Mouse (Mus musculus) ES-Bruce4 (cell line): Measurements from ENCODE around the gene Ano1. TPM values are rescaled to one million over a fixed set of nuclear protein-coding genes. Genes with fewer than 3 reads are reported as not detected.

Experiments
- H3K27ac ChIP-seq: 2 replicates; pipeline ENCODE4 v1.5.1; 2012; ENCODE audit warnings: low read length, inconsistent platforms; ENCODE audit not compliant: insufficient read depth
- H3K27me3 ChIP-seq: 2 replicates; pipeline ENCODE4 v1.6.1; 2012; ENCODE audit warnings: mild to moderate bottlenecking, low read length, inconsistent platforms; ENCODE audit not compliant: control insufficient read depth, poor library complexity, insufficient read depth, severe bottlenecking
- H3K36me3 ChIP-seq: 2 replicates; pipeline ENCODE4 v1.6.1; 2012; ENCODE audit warnings: inconsistent platforms, mild to moderate bottlenecking, low read length, moderate library complexity; ENCODE audit not compliant: control insufficient read depth, poor library complexity, insufficient read depth, severe bottlenecking
- H3K4me1 ChIP-seq: one replicate; pipeline ENCODE4 v1.8.1; 2011; ENCODE audit warnings: low read length; ENCODE audit not compliant: control insufficient read depth, insufficient read depth
- H3K4me3 ChIP-seq: 2 replicates; pipeline ENCODE4 v1.5.1; 2011; ENCODE audit warnings: low read depth, mild to moderate bottlenecking, low read length
- H3K9ac ChIP-seq: 2 replicates; pipeline ENCODE4 v1.6.1; 2012; ENCODE audit warnings: low read depth, mild to moderate bottlenecking, inconsistent platforms; ENCODE audit not compliant: poor library complexity, severe bottlenecking
- H3K9me3 ChIP-seq: replicated peaks from 2 replicates; pipeline ENCODE4 v1.6.1; 2012; ENCODE audit warnings: mild to moderate bottlenecking, low read length, inconsistent platforms; ENCODE audit not compliant: control insufficient read depth, poor library complexity, insufficient read depth, severe bottlenecking
- CTCF ChIP-seq: IDR thresholded peaks from one replicate; pipeline ENCODE4 v1.8.1; 2011; ENCODE audit warnings: low read depth, low read length
- EP300 ChIP-seq: IDR thresholded peaks from 2 replicates; pipeline ENCODE4 v1.6.1; 2011; ENCODE audit warnings: low read depth, low read length; ENCODE audit not compliant: insufficient read depth
- POLR2A ChIP-seq: IDR thresholded peaks from one replicate; pipeline ENCODE4 v1.8.1; 2011; ENCODE audit warnings: low read length; ENCODE audit not compliant: insufficient read depth
- polyA plus RNA-seq: library from polyadenylated mRNA; stranded (reverse); fragments of >200 nt; gene quantifications from 2 replicates; pipeline ENCODE4 v1.2.4, GENCODE M21; 2011; ENCODE audit warnings: low read depth; ENCODE audit not compliant: missing spikeins, insufficient read depth, insufficient read length

Gene Ano1
- polyA plus RNA-seq, 1 experiment: 1.7 TPM

DNA sequence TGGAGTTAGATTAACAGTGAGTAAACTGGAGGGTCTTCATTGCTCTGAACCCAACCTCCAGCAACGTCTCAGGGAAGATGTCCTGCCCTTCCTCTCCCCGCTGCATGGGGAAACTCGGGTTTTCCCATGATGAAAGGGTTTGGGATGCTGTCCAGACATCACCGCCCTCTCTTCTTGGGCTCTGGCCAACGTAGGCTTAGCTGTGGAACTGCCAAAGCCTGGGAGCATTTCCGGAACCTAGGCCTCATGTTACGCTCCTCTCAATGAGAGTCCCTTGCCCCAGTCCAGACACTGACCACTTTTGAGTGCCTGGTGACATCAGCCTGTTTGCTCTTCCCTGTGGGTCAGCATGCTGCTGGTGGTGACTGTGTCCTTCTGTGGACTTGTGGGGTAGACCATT is 182.3 kb downstream of the Ano1 start:
- no peak overlapping the region for H3K9ac ChIP-seq
- no peak overlapping the region for H3K4me3 ChIP-seq
- H3K36me3 ChIP-seq: no peaks in the 10 kb centered on the region
- no peaks in the 10 kb centered on the region for H3K27me3 ChIP-seq
- peaks cover 1% of the 10 kb centered on the region for H3K4me1 ChIP-seq
- H3K9me3 ChIP-seq: no peaks in the 10 kb centered on the region
- TF ChIP-seq POLR2A (no peak), CTCF (no peak), EP300 (no peak)
- H3K27ac ChIP-seq: no peak overlapping the region

DNA sequence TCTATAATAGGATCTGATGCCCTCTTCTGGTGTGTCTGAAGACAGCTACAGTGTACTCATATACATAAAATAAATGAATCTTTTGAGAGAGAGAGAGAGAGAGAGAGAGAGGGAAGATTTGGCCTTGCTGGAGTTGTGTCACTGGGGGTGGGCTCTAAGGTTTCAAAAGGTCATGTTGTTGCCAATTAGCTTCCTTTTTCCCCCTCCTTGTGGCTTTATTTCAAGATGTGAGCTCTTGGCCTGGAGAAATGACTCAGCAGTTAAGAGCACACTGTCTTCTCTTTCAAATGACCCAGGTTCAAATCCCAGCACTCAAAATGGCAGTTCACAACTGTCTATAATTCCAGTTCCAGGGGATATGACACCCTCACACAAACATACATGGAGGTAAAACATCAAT is 183.7 kb downstream of the Ano1 start:
- TF ChIP-seq EP300: no peak
- TF ChIP-seq POLR2A: no peak
- no peak for TF ChIP-seq CTCF
- Histone ChIP-seq H3K4me1 (peaks cover 1% of the 10 kb centered on the region), H3K27me3 (no peaks in the 10 kb centered on the region), H3K9me3 (no peaks in the 10 kb centered on the region), H3K9ac (no peak overlapping the region), H3K4me3 (no peak overlapping the region), H3K27ac (no peak overlapping the region), H3K36me3 (no peaks in the 10 kb centered on the region)

DNA sequence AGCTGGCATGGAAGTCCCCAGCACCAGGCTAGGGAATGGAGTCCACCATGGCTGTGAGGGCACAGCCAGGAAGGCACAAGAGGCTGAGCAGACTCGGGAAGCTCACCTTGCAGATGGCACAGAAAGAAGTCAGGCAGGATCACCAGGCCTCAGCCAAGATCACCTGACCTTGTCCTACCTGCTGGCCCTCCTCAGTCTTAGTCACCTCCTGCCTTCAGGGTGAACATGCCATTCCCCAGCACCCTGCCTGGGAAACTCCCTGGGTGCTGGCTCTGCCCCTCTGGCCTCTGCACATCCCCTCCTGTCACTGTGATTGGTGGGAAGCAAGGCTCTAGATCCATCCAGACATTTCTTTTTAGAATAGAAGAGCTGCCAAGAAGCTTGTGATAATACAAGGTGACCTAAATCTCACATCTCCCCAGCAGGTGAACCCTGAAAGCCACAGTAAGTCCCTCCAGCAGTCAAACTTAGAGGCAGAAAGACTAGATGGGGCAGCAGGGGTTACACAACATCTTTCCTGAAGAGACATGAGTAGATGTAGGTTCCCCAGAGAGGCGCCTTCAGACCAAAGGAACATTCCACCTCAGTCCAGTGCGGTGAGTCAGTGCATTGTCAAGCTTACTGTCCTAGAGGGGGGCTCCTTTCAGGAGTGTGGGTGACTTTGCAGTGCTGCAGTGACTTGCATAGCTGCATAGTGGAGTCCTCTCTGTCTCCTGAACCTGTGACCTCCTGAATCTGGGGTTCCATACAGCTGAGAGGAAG is 184.7 kb downstream of the Ano1 start:
- Histone ChIP-seq H3K27ac (no peak overlapping the region), H3K4me3 (no peak overlapping the region), H3K27me3 (no peaks in the 10 kb centered on the region), H3K36me3 (no peaks in the 10 kb centered on the region), H3K4me1 (peaks cover 1% of the 10 kb centered on the region), H3K9me3 (no peaks in the 10 kb centered on the region), H3K9ac (no peak overlapping the region)
- TF ChIP-seq CTCF: no peak
- TF ChIP-seq POLR2A: no peak
- no peak for TF ChIP-seq EP300

DNA sequence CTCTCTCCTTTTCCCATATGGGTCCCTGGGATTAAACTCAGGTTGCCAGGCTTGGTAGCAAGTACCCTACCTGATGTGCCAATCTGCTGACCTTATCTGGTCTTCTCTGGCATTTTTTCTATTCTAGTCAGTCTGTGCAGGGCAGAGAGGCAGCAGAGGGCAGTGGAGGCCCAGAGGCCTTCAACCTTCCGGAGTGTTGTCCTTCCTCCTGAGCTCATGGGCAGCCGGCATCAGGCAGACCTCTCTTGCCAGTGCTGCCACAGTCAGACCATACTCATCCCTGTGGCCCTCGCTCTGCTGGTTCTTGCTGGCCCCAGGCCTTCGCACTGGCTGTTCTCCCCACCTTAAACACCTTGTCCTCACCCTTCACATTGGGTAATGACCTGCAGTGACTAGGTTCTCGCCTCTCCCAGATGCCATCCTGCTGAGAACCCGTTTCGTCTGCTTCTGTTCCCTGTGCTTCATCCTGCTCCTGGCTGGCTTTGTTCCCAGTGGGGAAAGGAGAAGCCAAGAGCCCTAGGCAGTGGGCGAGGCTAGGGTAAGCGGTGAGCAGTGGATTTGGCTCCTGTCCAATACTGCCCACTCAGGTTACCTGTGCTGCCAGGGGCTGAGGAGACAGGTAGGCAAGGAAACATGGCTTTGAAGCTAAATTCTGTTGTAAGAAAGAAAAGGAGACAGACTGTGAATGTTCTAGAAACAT is 188.2 kb downstream of the Ano1 start:
- H3K9me3 ChIP-seq: no peaks in the 10 kb centered on the region
- H3K27me3 ChIP-seq: no peaks in the 10 kb centered on the region
- no peak overlapping the region for H3K9ac ChIP-seq
- no peak overlapping the region for H3K4me3 ChIP-seq
- TF ChIP-seq EP300: no peak
- TF ChIP-seq POLR2A: no peak
- TF ChIP-seq CTCF: no peak
- peaks cover 1% of the 10 kb centered on the region for H3K4me1 ChIP-seq
- H3K27ac ChIP-seq: no peak overlapping the region
- no peaks in the 10 kb centered on the region for H3K36me3 ChIP-seq

DNA sequence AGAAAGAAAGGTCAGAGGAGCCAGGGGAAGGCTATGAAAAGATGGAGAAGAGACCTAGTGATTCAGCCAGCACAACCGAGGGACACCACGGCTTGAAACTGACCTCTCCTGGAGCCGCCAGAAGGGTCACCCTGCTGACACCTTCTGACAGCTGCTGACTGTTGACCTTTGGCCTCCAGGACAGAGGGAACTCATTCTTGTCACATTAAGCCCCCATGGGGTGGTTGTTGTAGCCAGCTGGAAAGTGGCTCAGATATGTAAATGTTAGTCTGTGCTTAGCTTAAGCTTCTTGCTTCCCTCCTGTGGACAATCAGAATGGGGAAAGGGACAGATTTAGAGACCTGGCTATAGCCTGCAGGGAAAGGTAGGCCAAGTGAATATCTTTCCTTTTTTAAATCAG is 189.8 kb downstream of the Ano1 start:
- H3K36me3 ChIP-seq: no peaks in the 10 kb centered on the region
- no peaks in the 10 kb centered on the region for H3K9me3 ChIP-seq
- H3K27me3 ChIP-seq: no peaks in the 10 kb centered on the region
- no peak overlapping the region for H3K27ac ChIP-seq
- no peak overlapping the region for H3K9ac ChIP-seq
- TF ChIP-seq POLR2A: no peak
- TF ChIP-seq EP300: 0 out of 2 replicates have a peak, but pooled peaks have one; percentile 52
- peaks cover 1% of the 10 kb centered on the region for H3K4me1 ChIP-seq
- H3K4me3 ChIP-seq: no peak overlapping the region

DNA sequence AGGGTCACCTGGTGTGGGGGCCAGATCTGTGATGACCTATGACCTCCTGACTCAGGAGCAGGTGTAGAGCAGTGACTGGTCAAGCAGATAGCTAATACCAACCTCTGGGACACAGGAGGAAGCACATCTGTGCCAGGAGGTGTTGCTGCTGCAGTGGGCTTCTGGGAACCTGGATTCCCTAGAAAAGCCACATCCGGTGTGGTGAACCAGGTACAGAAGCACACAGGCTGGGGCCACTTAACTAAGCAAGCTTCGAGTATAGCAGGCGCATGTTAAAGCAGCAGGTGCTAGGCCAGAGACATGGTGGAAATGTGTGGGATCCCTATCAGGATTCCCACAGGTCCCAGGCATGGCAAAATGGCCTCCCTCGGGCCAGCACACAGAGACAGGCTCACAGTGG is 191.2 kb downstream of the Ano1 start:
- Histone ChIP-seq H3K9me3 (no peaks in the 10 kb centered on the region), H3K36me3 (no peaks in the 10 kb centered on the region), H3K4me1 (no peaks in the 10 kb centered on the region), H3K27ac (no peak overlapping the region), H3K4me3 (no peak overlapping the region), H3K9ac (no peak overlapping the region), H3K27me3 (no peaks in the 10 kb centered on the region)
- TF ChIP-seq POLR2A: no peak
- TF ChIP-seq EP300: no peak
- no peak for TF ChIP-seq CTCF
